Mouse (Mus musculus) liver, embryonic 11.5 days (tissue): ENCODE results near the gene St8sia2. TPM values are rescaled to one million over a fixed set of nuclear protein-coding genes. Genes with fewer than 3 reads are reported as not detected.

Source experiments
- ATAC-seq: fragments of 200-750 bp; cut with Nextera tagmentation; replicated peaks from 2 replicates; pipeline ENCODE4 v1.8.0; 2017; ENCODE audit warnings: moderate number of reproducible peaks, mild to moderate bottlenecking, moderate TSS enrichment, moderate library complexity; ENCODE audit not compliant: low FRiP score
- DNase-seq: peaks from one replicate; pipeline ENCODE4 v3.0.0-alpha.2; 2017; ENCODE audit warnings: low spot score
- H3K27ac ChIP-seq: fragments of 300-500 bp; sonication (generic); 2 replicates; pipeline ENCODE4 v1.5.1; 2014; ENCODE audit warnings: mild to moderate bottlenecking, low read depth, low read length, control low read depth
- H3K27me3 ChIP-seq: fragments of 300-500 bp; sonication (generic); replicated peaks from 2 replicates; pipeline ENCODE4 v1.6.1; 2014; ENCODE audit warnings: low read length, mixed read lengths; ENCODE audit not compliant: control insufficient read depth, insufficient read depth
- H3K36me3 ChIP-seq: fragments of 300-500 bp; sonication (generic); 2 replicates; pipeline ENCODE4 v1.6.1; 2014; ENCODE audit warnings: mild to moderate bottlenecking, low read length, moderate library complexity, mixed read lengths; ENCODE audit not compliant: control insufficient read depth, insufficient read depth
- H3K4me1 ChIP-seq: fragments of 300-500 bp; sonication (generic); replicated peaks from 2 replicates; pipeline ENCODE4 v1.6.1; 2014; ENCODE audit warnings: low read length, mixed read lengths; ENCODE audit not compliant: control insufficient read depth, insufficient read depth
- H3K4me2 ChIP-seq: fragments of 300-500 bp; sonication (generic); 2 replicates; pipeline ENCODE4 v1.6.1; 2014; ENCODE audit warnings: mild to moderate bottlenecking, control low read depth, moderate library complexity
- H3K4me3 ChIP-seq: fragments of 300-500 bp; sonication (generic); 2 replicates; pipeline ENCODE4 v1.5.1; 2014; ENCODE audit warnings: low read depth, low read length, control low read depth
- H3K9ac ChIP-seq: fragments of 300-500 bp; sonication (generic); 2 replicates; pipeline ENCODE4 v1.6.1; 2014; ENCODE audit warnings: low read depth, low read length, control low read depth
- H3K9me3 ChIP-seq: fragments of 300-500 bp; sonication (generic); 2 replicates; pipeline ENCODE4 v1.6.1; 2016; ENCODE audit warnings: low read length, inconsistent platforms, mixed read lengths; ENCODE audit not compliant: control insufficient read depth
- WGBS: fragments of 180-500 bp; shearing (Covaris S2); extraction: QIAGEN DNeasy Blood & Tissue Kit; methylation state at CpG from one replicate; pipeline ENCODE4 v1.1.7; 2014; 5-methylcytosine and 5-hydroxymethylcytosine counted together
- polyA plus RNA-seq: library from polyadenylated mRNA; unstranded; fragments of >200 nt; fragmentation: Nextera tagmentation; extraction: Ambion mirVana; gene quantifications from 2 replicates; pipeline ENCODE4 v1.2.1, GENCODE M21; 2014

Gene St8sia2
- polyA plus RNA-seq, 1 experiment from 2014 or later = 3.5 TPM

GRCm38 (mm10) chr7:73941640-73942039, 71.8 kb downstream of the St8sia2 start:
- H3K36me3 ChIP-seq = no peaks in the 10 kb centered on the region
- no peak overlapping the region for H3K4me2 ChIP-seq
- H3K4me3 ChIP-seq = no peak overlapping the region
- H3K9ac ChIP-seq = no peak overlapping the region
- no peak for ATAC-seq
- no peaks in the 10 kb centered on the region for H3K4me1 ChIP-seq
- 63% methylated on average over 4 of the region's 4 CpGs for WGBS
- DNase-seq = no peak
- no peaks in the 10 kb centered on the region for H3K27me3 ChIP-seq
- H3K9me3 ChIP-seq = no peaks in the 10 kb centered on the region
- no peak overlapping the region for H3K27ac ChIP-seq

GRCm38 (mm10) chr7:73939236-73939635, 74.3 kb downstream of the St8sia2 start:
- Histone ChIP-seq H3K27me3 (no peaks in the 10 kb centered on the region), H3K9me3 (no peaks in the 10 kb centered on the region), H3K9ac (no peak overlapping the region), H3K27ac (no peak overlapping the region), H3K36me3 (no peaks in the 10 kb centered on the region), H3K4me2 (no peak overlapping the region), H3K4me3 (no peak overlapping the region), H3K4me1 (no peaks in the 10 kb centered on the region)
- no peak for ATAC-seq
- 81% methylated on average over 8 of the region's 8 CpGs for WGBS
- no peak for DNase-seq

GRCm38 (mm10) chr7:73938046-73938810, 75.3 kb downstream of the St8sia2 start:
- no peak overlapping the region for H3K4me2 ChIP-seq
- ATAC-seq (no peak), DNase-seq (no peak)
- no peaks in the 10 kb centered on the region for H3K27me3 ChIP-seq
- no peaks in the 10 kb centered on the region for H3K36me3 ChIP-seq
- H3K9me3 ChIP-seq = no peaks in the 10 kb centered on the region
- H3K27ac ChIP-seq = no peak overlapping the region
- WGBS = 81% methylated on average over 7 of the region's 7 CpGs
- no peaks in the 10 kb centered on the region for H3K4me1 ChIP-seq
- H3K4me3 ChIP-seq = no peak overlapping the region
- H3K9ac ChIP-seq = no peak overlapping the region

- no peak for DNase-seq
- no peak for ATAC-seq
- H3K4me1 ChIP-seq = no peaks in the 10 kb centered on the region
- H3K27ac ChIP-seq = no peak overlapping the region
- H3K36me3 ChIP-seq = no peaks in the 10 kb centered on the region
- WGBS = 48% methylated on average over 3 of the region's 3 CpGs
- no peak overlapping the region for H3K4me3 ChIP-seq
- no peak overlapping the region for H3K4me2 ChIP-seq
- no peaks in the 10 kb centered on the region for H3K9me3 ChIP-seq
- H3K9ac ChIP-seq = no peak overlapping the region
- no peaks in the 10 kb centered on the region for H3K27me3 ChIP-seq
Measured at GRCm38 (mm10) chr7:73936119-73936518, 77.4 kb downstream of the St8sia2 start.

- Histone ChIP-seq H3K4me1 (no peaks in the 10 kb centered on the region), H3K9ac (no peak overlapping the region), H3K9me3 (no peaks in the 10 kb centered on the region), H3K4me2 (no peak overlapping the region), H3K27ac (no peak overlapping the region), H3K36me3 (no peaks in the 10 kb centered on the region), H3K27me3 (no peaks in the 10 kb centered on the region), H3K4me3 (no peak overlapping the region)
- WGBS = 49% methylated on average over 2 of the region's 2 CpGs
- DNase-seq (no peak), ATAC-seq (no peak)
Measured at GRCm38 (mm10) chr7:73935703-73936102, 77.8 kb downstream of the St8sia2 start.

- 70% methylated on average over 3 of the region's 3 CpGs for WGBS
- Histone ChIP-seq H3K4me2 (no peak overlapping the region), H3K36me3 (no peaks in the 10 kb centered on the region), H3K27ac (no peak overlapping the region), H3K27me3 (no peaks in the 10 kb centered on the region), H3K4me3 (no peak overlapping the region), H3K4me1 (no peaks in the 10 kb centered on the region), H3K9ac (no peak overlapping the region), H3K9me3 (no peaks in the 10 kb centered on the region)
- DNase-seq (no peak), ATAC-seq (no peak)
Measured at GRCm38 (mm10) chr7:73933036-73933435, 80.5 kb downstream of the St8sia2 start.

- ATAC-seq (no peak), DNase-seq (no peak)
- Histone ChIP-seq H3K36me3 (no peaks in the 10 kb centered on the region), H3K9ac (no peak overlapping the region), H3K27me3 (no peaks in the 10 kb centered on the region), H3K4me3 (no peak overlapping the region), H3K4me1 (no peaks in the 10 kb centered on the region), H3K27ac (no peak overlapping the region), H3K4me2 (no peak overlapping the region), H3K9me3 (no peaks in the 10 kb centered on the region)
- 82% methylated on average over 16 of the region's 16 CpGs for WGBS
Measured at GRCm38 (mm10) chr7:73920921-73921485, 92.5 kb downstream of the St8sia2 start.

- Histone ChIP-seq H3K36me3 (no peaks in the 10 kb centered on the region), H3K4me2 (no peak overlapping the region), H3K9me3 (no peaks in the 10 kb centered on the region), H3K27ac (no peak overlapping the region), H3K9ac (no peak overlapping the region), H3K27me3 (no peaks in the 10 kb centered on the region), H3K4me3 (no peak overlapping the region), H3K4me1 (no peaks in the 10 kb centered on the region)
- no peak for DNase-seq
- ATAC-seq = no peak
- WGBS = 81% methylated on average over 9 of the region's 9 CpGs
Measured at GRCm38 (mm10) chr7:73917633-73918311, 95.7 kb downstream of the St8sia2 start.
